Mouse (Mus musculus) heart, postnatal 0 days (tissue): ENCODE data around the gene Cmah. TPM values are rescaled to one million over a fixed set of nuclear protein-coding genes. Genes with fewer than 3 reads are reported as not detected.

Experiments used
- ATAC-seq: fragments of 200-750 bp; cut with Nextera tagmentation; 2 replicates; pipeline ENCODE4 v1.8.0; 2017; ENCODE audit warnings: low read depth, moderate number of reproducible peaks, moderate library complexity; ENCODE audit not compliant: insufficient read depth
- DNase-seq: peaks from one replicate; pipeline ENCODE4 v3.0.0-alpha.2; 2016; ENCODE audit warnings: low spot score
- H3K27ac ChIP-seq: fragments of 300-500 bp; sonication (generic); 2 replicates; pipeline ENCODE4 v1.5.1; 2014; ENCODE audit warnings: low read depth, mild to moderate bottlenecking
- H3K27me3 ChIP-seq: fragments of 300-500 bp; sonication (generic); 2 replicates; pipeline ENCODE4 v1.6.1; 2014; ENCODE audit warnings: low read length, mixed read lengths; ENCODE audit not compliant: control insufficient read depth, insufficient read depth
- H3K36me3 ChIP-seq: fragments of 300-500 bp; sonication (generic); replicated peaks from 2 replicates; pipeline ENCODE4 v1.6.1; 2014; ENCODE audit warnings: low read length, mixed read lengths; ENCODE audit not compliant: control insufficient read depth, insufficient read depth
- H3K4me1 ChIP-seq: fragments of 300-500 bp; sonication (generic); 2 replicates; pipeline ENCODE4 v1.6.1; 2014; ENCODE audit warnings: antibody characterized with exemption; ENCODE audit not compliant: control insufficient read depth, insufficient read depth
- H3K4me2 ChIP-seq: fragments of 300-500 bp; sonication (generic); 2 replicates; pipeline ENCODE4 v1.6.1; 2014; ENCODE audit warnings: low read depth, mild to moderate bottlenecking, low read length, moderate library complexity
- H3K4me3 ChIP-seq: fragments of 300-500 bp; sonication (generic); 2 replicates; pipeline ENCODE4 v1.5.1; 2014; ENCODE audit warnings: low read depth, low read length
- H3K9ac ChIP-seq: fragments of 300-500 bp; sonication (generic); replicated peaks from 2 replicates; pipeline ENCODE4 v1.6.1; 2014; ENCODE audit warnings: low read depth, low read length, mixed read lengths
- H3K9me3 ChIP-seq: fragments of 300-500 bp; sonication (generic); replicated peaks from 2 replicates; pipeline ENCODE4 v1.6.1; 2016; ENCODE audit warnings: low read length; ENCODE audit not compliant: control insufficient read depth
- CTCF ChIP-seq: IDR thresholded peaks from 2 replicates; pipeline ENCODE4 v1.5.1; 2016; ENCODE audit warnings: antibody characterized with exemption, control low read depth, low read depth
- EP300 ChIP-seq: IDR thresholded peaks from 2 replicates; pipeline ENCODE4 v1.6.1; 2016; ENCODE audit warnings: antibody characterized with exemption, low read depth
- WGBS: fragments of 180-500 bp; shearing (Covaris S2); extraction: QIAGEN DNeasy Blood & Tissue Kit; methylation state at CpG from one replicate; pipeline ENCODE4 v1.1.7; 2014; 5-methylcytosine and 5-hydroxymethylcytosine counted together
- polyA plus RNA-seq: library from polyadenylated mRNA; unstranded; fragments of >200 nt; fragmentation: Nextera tagmentation; extraction: Ambion mirVana; gene quantifications from 2 replicates; pipeline ENCODE4 v1.2.1, GENCODE M21; 2015
- total RNA-seq: library from RNA; depleted of rRNA; stranded (reverse); fragments of >200 nt; gene quantifications from 2 replicates; pipeline ENCODE4 v1.2.3, GENCODE M21; 2014; ENCODE audit warnings: low replicate concordance

Cmah gene
- total and polyA plus RNA-seq, 2 experiments from 2014 or later, result 0.15 TPM; not detected in 1

- no peak overlapping the region for H3K4me2 ChIP-seq
- ATAC-seq (no peak), DNase-seq (no peak)
- H3K27ac ChIP-seq, result no peak overlapping the region
- H3K27me3 ChIP-seq, result no peaks in the 10 kb centered on the region
- 61% methylated on average over 2 of the region's 2 CpGs for WGBS
- no peak overlapping the region for H3K4me3 ChIP-seq
- no peak for TF ChIP-seq CTCF
- no peak for TF ChIP-seq EP300
- H3K36me3 ChIP-seq, result no peaks in the 10 kb centered on the region
- no peaks in the 10 kb centered on the region for H3K4me1 ChIP-seq
- H3K9ac ChIP-seq, result no peak overlapping the region
- no peaks in the 10 kb centered on the region for H3K9me3 ChIP-seq
These were observed 79.6 kb downstream of the Cmah start for GRCm38 (mm10) chr13:24406847-24407246.

- no peaks in the 10 kb centered on the region for H3K4me1 ChIP-seq
- no peak overlapping the region for H3K4me2 ChIP-seq
- WGBS, result 64% methylated on average over 4 of the region's 4 CpGs
- H3K9me3 ChIP-seq, result no peaks in the 10 kb centered on the region
- no peak for ATAC-seq
- no peak overlapping the region; the same call in 1 of the 2 replicates for H3K27ac ChIP-seq
- H3K4me3 ChIP-seq, result no peak overlapping the region
- no peak for DNase-seq
- no peaks in the 10 kb centered on the region for H3K27me3 ChIP-seq
- no peak for TF ChIP-seq EP300
- TF ChIP-seq CTCF, result no peak
- no peaks in the 10 kb centered on the region for H3K36me3 ChIP-seq
- H3K9ac ChIP-seq, result no peak overlapping the region
These were observed 87.5 kb downstream of the Cmah start for GRCm38 (mm10) chr13:24414635-24415206.

- Histone ChIP-seq H3K4me2 (peak overlapping the region; percentile 8; the same call in 1 of the 2 replicates), H3K27ac (no peak overlapping the region; the same call in 1 of the 2 replicates), H3K9me3 (no peaks in the 10 kb centered on the region), H3K9ac (no peak overlapping the region), H3K4me1 (no peaks in the 10 kb centered on the region), H3K4me3 (no peak overlapping the region), H3K27me3 (no peaks in the 10 kb centered on the region), H3K36me3 (no peaks in the 10 kb centered on the region)
- TF ChIP-seq CTCF, result no peak
- no peak for TF ChIP-seq EP300
- DNase-seq (no peak), ATAC-seq (no peak)
- WGBS, result 60% methylated on average over 13 of the region's 13 CpGs
These were observed 88.5 kb downstream of the Cmah start for GRCm38 (mm10) chr13:24415506-24416206.

- no peak overlapping the region for H3K27ac ChIP-seq
- H3K27me3 ChIP-seq, result no peaks in the 10 kb centered on the region
- peak; percentile 47; the same call in 1 of the 2 replicates for ATAC-seq
- H3K9ac ChIP-seq, result no peak overlapping the region
- no peaks in the 10 kb centered on the region for H3K9me3 ChIP-seq
- DNase-seq, result peak; percentile 25
- TF ChIP-seq EP300, result no peak
- peak; percentile 54 for TF ChIP-seq CTCF
- no peaks in the 10 kb centered on the region for H3K36me3 ChIP-seq
- H3K4me2 ChIP-seq, result no peak overlapping the region
- WGBS, result 30% methylated on average over 4 of the region's 4 CpGs
- H3K4me1 ChIP-seq, result no peaks in the 10 kb centered on the region
- no peak overlapping the region for H3K4me3 ChIP-seq
These were observed 89.2 kb downstream of the Cmah start for GRCm38 (mm10) chr13:24416409-24416808.

- WGBS, result 69% methylated on average over 1 of the region's 1 CpGs
- TF ChIP-seq CTCF, result no peak
- no peak for TF ChIP-seq EP300
- no peaks in the 10 kb centered on the region for H3K27me3 ChIP-seq
These were observed 90.8 kb downstream of the Cmah start for GRCm38 (mm10) chr13:24418024-24418423.

More at GRCm38 (mm10) chr13:24418024-24418423, 90.8 kb downstream of the Cmah start:
- Histone ChIP-seq H3K27ac (no peak overlapping the region), H3K4me3 (no peak overlapping the region), H3K9ac (no peak overlapping the region), H3K36me3 (no peaks in the 10 kb centered on the region), H3K9me3 (no peaks in the 10 kb centered on the region), H3K4me1 (no peaks in the 10 kb centered on the region), H3K4me2 (no peak overlapping the region)
- ATAC-seq (no peak), DNase-seq (no peak)
